Comparison of ENCODE assay signal across 11 mouse cellular contexts in the genomic region with DNA sequence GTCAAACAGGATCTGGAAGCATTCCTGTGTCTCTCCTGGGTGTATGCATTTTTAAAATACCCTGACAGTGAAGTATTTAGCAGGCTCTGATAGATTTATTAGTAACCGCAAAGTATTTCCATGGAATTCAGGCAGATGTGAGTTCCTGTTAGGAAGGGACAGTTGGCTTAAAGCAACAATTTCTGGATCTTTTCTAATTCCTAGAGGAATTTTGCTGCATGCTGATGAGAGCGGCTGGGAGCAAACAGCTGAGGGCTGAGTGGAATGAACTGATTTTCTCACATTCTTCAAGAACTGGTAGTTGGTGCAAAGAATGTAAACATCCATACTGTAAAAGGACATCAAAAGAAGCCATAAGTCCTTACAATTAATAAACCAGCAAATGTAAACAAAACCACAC.
DNase-seq lines count a peak whose midpoint lies in the region.
"Had no signal": no experiment of that assay in that cellular context is flagged by ENCODE, and none has a peak within 500 bp of the region (broad histone marks: within the 10 kb centered on the region; RNA-seq: fewer than 3 reads in every experiment).

No protein-coding gene starts in this region.

- peak; percentile 21 for DNase-seq in kidney, adult 9 months
- no peak for DNase-seq in kidney, postnatal 25 days
- DNase-seq in Muller cell, postnatal 12 days (ENCODE audit: inconsistent ontology term), result peak; percentile 59
- DNase-seq in embryo, embryonic 10.5 days (ENCODE audit: low spot score), result peak; percentile 17
- peak; percentile 15 for DNase-seq in kidney, postnatal 14 days
- no peak for DNase-seq in cerebellum, adult 8-10 months
- DNase-seq in cerebellum, postnatal 25 days, result no peak
- DNase-seq: cerebellum, adult 11-12 months; layer of hippocampus, adult 9-11 months; liver, postnatal 0 days; right cerebral cortex, postnatal 14 days had no signal

Comparison
In these comparisons a context has a peak if more than half of its experiments do, and no peak if none do; other contexts are left out.
1. DNase-seq: peak in kidney, adult 9 months (single experiment), Muller cell, postnatal 12 days (single experiment), embryo, embryonic 10.5 days (single experiment) and kidney, postnatal 14 days (single experiment); none in kidney, postnatal 25 days (0 of 2), cerebellum, adult 8-10 months (single experiment) and cerebellum, postnatal 25 days (0 of 2).